Mouse (Mus musculus) B cell, adult 2 months (primary cell): Measurements from ENCODE around the gene Cd300ld3.
A peak's percentile ranks its signal among the peaks of the same experiment; 100 is the strongest.

ENCODE experiments used
- DNase-seq, 2 experiments: peaks; one replicate each; pipeline ENCODE4 v3.0.0; 2022

The Cd300ld3 gene

DNA sequence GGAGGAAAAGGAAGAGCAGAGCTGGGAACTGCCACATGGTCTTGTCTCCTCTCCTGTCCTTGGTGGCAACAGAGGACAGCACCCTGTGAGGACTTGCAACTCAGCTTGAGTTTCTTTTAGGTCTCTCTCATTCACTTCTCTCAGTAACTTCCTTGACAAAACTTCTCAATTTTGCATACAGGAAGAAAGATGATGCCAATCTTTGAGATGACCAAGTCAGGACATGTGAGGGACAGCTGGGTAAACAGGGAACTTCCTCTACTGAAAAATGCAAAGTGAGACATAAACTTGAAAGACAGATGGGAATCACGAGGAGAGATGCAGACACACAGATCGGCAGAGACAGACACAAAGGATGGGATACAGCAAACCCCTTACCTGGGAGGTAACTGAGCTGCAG is at the start of gene Cd300ld3:
Cd300ld3 (minus strand) TSS at position 151 of the 400 bp plus-strand sequence.
- DNase-seq: no peak

DNA sequence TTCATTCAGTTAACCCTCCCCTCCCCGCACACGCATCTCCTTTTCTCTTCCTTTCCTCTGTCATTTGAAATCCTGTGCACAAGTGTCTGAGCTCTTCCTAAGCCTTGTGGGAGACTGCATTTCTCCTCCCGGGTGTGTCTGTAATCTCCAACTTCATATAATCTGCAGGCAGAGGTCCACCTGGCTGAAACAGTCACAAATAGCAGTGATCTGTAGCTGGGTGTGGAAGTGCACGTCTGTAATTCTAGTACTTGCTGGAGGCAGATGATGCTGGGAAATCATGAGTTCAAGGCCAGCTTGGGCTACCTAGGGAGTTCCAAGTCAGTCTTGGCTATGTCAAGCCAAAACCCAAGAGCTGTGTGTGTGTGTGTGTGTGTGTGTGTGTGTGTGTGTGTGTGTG is 43.9 kb upstream of the Cd300ld3 start:
- no peak for DNase-seq

DNA sequence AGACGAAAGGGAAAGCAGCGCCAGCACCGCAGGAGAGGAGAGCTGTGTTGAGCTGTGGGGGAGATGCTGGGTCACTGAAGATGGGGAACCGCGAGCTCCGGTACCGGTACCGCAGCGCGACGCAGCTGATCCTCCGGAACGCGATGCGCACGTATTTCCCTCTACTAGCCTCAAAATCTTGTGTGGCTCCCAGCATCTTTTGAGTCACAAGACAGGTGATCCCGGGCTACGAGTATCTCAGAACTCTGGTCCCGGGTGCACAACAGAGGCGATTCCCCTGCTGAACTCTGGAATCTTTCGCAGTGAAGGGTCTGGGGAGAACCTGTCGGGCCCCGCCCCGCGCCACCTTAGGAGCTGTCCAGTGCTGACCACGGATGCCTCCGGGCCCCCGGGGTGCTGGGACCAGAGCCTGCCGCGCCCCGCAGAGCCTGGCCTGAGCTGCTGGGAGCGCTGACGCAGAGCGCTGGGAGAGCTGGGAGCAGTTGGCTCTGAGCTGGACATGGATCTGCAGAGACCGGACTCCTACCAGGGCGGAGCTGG is 43.2 kb upstream of the Cd300ld3 start, which contains the start of gene Rab37:
Rab37 (plus strand) TSS at position 70 of the 540 bp plus-strand sequence.
- peak; percentile 36 to 41 for DNase-seq

DNA sequence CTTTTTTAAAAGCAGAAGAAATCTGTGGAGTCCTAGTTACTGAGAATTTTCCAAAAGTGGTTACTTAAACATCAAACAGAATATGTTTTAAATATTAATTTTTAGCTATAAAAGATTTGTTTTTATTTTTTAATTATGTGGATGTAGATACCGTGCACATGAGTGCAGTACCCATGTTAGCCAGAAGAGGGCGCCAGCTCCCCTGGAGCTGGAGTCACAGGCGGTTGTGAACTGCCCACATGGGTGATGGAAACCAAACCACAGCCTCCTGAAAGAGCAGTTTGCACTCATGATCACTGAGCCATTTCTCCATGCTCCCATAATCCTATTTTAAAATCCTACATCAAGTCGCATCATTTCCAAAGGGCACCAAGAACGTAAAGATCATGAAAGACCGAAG is 41.6 kb upstream of the Cd300ld3 start:
- DNase-seq: peak; percentile 42 to 43

DNA sequence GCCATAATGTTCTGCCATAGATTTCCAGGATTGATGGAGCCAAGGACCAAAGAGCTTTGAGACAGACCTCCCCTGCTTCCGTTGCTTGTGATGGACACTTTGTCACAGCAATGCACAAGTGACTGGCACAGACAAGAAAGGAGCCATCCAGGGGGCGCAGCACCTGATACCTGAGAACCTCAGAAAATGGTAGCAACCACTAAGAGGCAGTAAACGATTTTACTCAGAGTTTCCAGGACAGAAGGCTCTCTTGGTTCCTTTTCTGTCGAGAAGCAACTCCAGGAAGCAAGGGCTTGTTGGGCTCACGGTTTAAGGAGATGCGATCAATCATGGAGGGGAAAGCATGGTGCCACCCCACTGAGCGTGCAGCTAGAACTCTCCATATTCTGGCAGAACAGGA is 38.0 kb upstream of the Cd300ld3 start:
- no peak for DNase-seq

DNA sequence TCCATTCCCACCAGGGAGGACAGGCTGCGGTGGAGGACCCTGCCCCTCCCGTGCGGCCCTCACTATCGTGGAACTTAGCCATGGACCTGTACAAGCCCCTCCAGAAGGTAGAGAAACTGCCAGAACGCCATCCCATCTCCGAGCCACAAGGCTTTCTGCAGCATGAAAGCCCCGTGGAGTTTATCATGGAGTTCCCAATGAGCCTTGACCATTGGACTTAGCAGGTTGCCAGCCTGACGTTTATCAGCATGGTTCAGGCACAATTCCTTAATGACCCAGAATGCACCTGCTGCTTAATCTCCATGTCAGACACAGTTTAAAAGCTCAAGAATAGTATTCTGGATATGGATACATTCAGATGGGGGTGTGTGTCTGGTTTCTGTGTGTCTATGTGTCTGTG is 36.9 kb upstream of the Cd300ld3 start:
- no peak for DNase-seq

DNA sequence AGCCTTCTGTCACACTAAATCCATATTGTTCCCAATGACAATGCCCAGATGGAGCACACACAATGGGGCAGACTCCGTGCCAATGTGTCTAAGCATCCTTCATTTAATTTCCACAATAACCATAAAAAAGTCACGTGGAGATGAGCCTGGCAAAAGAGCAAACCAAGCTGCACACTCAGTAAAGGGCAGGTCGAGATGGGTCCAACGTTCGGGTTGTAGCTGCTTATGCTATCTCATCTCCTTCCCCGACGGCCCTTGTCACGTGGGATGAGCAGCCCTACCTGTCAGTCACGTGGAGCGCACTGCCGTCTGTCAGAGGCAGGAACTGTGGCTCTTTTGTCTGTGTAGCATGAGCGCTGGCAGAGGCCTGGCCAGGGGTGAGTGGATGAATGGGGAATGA is 36.4 kb upstream of the Cd300ld3 start:
- DNase-seq: no peak

DNA sequence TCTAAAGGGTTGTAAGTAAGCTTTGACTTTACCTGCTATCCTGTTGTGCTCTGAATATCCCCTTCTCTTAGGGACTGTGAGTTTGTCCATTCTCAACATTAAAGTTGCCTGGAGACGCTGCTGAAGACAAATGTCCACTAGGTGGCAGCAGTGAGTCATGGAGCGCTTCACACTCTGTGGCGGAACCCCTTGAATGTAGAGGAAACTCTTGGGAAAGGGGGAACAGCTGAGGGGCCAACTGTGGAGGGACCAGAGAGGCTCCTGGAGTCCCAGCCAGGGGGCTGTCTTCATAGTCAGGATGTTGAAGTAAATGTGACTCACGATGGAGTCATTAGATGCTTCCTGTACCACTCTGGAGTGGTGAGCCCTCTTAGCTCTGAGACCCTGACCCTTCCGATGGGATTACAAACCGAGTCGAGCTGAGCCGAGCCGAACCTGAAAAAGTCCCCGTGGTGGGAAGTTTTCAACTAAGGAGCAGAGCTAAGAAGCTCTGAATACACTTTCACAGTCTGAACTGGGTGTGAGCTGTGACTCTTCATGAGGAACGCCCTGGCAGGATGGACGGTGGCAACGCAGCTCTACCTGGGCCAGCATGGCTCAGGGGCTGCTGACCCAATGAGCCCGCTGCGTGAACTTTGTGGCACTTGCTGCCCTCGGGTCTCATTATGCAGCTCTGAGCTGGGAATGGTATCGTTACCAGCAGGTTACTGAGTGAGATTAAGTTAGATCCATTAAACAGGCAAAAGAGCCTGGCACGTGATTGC is 35.3 kb upstream of the Cd300ld3 start:
- peak; percentile 78 for DNase-seq

DNA sequence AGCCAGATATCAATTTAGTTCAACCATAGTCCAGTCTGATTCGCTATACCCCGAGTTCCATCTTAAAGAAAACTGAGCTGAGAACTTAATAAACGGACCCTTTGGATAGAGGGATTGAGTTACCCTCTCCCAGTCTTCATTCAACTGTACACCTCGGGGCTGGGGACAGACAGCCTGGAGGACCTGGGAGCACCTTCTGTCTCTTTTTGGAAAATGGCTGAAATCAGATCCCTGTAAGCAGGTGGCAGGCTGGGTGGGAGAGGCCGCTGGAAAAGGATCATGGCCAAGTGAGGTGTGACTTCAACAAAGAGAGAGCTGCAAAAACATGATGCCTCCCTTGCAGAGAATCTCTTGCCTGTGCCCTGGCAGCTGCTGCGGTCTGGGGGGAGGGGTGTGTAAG is 34.0 kb upstream of the Cd300ld3 start:
- no peak for DNase-seq

DNA sequence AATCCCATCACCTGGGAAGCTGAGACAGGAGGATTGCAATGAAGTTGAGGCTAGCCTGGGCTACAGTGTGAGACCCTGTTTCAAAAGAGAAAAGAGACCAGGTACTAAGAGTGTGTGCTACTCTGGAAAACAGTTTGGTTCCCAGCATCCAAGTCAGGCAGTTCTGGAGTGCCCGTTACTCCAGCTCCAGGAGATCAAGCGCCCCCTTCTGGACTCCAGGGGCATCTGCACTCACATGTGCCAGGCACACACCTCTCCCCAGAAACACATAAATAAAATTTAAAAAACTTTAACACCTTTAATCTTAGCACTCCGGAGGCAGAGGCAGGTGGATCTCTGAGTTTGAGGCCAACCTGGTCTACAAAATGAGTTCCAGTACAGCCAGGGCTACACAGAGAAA is 33.2 kb upstream of the Cd300ld3 start:
- DNase-seq: no peak

DNA sequence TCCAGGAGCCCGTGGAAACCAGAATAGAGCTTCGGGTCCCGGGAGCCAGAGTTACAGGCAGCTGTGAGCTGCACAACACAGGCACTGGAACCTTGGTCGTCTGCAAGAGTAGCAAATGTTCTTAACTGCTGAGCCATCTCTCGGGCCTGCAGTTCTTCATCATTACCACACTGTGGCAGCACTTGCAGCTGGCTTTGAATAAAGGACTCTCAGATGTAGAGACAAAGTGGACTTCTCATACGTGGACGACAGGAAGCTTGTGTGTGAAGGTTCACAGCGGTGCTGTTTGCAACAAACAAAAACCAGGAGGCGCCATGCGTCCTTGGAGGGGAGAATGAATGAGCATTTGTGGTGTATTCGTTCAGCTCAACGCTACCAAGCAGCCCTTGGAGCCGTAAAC is 32.7 kb upstream of the Cd300ld3 start:
- DNase-seq: peak; percentile 61 to 64

DNA sequence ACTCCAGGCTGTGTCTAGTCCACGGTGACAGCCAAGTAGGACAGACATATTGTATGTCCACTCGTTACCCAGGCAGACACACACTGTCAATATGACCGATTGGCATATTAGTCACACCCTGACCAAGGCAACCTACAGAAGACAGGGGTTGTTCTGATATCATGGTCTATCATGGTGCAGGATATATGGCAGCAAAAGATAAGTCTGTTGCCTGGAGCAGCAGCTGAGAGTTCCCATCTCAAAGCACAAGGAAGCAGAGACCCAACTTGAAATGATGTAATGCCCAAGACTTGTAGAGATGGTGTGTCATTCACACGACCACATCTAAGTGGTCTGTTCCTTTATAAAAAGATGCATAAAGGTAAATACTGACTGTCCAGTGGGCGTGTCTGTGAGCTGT is 30.5 kb upstream of the Cd300ld3 start:
- DNase-seq: no peak

DNA sequence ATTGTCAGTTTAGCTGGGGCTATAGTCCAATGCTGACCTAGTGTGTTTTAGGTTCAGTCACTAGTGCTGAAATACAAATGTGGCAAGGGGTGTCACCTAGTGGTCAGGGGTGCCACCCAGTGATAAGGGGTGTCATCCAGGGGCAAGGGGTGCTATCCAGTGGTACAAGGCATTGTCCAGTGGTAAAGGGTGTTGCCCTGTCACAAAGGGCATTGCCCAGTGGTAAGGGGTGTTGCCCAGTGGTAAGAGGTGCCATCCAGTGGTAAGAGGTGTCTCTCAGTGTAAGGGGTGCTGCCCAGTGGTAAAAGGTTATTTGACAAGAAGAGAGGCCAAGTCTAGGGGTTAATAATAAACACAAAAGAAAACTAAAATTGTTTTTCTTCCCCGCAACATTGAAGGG is 29.2 kb upstream of the Cd300ld3 start:
- DNase-seq: no peak

DNA sequence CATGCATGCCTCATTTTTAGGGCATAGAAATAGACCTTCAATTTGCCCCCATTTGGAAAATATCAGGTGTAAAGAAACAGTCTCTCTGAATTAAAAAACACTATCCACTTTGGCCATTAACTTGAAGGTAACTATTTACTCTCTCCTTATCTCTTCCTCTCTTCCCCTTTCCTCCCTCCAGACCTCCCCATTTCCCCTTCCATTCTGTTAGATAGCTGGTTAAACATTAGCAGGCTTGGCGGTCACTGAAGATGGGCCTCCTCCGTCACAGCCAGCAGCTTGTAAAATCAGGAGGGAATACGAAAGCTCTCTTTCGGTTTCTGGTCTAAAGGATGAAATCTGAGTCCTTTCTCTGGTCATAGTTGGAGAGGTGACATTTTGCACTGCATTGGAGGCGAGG is 27.6 kb upstream of the Cd300ld3 start:
- DNase-seq: no peak

DNA sequence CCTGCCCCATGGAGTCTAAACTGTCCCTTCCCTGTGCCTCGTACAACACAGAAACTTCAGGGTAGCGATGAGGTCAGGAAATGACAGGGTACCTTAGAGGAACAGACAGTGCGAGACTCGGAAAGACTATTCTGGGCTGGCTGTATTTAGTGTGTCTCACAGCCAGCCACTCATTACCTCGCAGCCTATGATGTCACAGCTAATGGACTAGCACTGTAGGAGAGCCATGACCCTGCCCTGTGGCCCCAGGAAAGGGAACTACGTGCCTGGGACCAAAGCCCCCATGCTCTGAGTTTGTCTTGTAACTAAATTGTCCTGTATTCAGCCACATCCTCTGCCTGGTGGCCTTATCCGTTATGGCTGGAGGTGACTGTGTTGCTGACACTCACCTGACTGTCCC is 27.2 kb upstream of the Cd300ld3 start:
- no peak for DNase-seq

DNA sequence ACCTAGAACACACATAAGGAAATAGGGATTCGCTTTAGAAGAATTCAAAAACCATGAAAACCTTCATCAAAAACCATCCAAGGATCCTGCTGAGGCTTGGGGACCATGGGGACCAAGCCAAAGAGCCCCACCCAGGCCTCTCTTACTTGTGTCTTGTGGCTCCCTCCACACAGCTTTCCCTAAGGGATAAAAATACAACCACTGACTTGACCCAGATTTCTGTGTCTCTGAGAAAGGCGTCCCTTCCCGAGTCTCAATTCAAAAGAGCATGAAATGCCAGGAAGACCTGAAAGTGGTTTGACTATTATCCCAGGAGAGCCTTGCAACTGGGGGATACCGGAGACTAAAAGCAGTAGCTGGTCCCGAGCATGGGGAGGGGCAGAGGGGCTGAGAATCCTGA is 24.8 kb upstream of the Cd300ld3 start:
- no peak for DNase-seq

DNA sequence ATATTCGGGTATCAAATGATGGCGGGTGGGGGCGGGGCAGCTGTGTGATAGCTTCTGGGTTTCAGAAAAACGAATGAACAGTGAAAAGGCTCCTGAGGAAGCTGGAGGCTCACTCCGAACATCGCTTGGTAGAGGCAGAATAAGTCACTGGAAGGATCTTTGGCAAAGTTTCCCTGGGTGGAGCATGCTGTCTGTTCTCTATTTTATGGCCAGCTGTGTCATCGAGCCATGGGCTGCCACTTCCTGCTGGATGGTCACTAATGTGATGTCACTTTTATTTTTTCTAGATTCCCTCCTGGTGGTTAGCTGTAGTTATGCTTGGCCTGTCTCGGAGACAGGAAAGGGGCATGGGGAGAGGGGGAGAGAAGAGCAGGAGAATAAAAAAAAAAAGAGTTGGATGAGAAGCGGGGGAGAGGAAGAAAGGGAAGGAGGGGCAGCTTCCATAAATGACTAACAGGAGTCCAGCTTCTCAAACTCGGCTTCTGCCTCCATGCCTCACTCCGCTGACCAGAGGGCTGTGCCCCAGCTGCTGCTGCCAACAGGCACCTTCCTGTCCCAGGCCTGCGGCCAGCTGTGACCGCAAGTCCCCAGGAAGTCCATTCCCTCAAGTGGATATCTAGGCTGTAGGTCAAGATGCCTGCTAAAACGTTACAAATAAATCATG is 23.6 kb upstream of the Cd300ld3 start:
- no peak for DNase-seq

DNA sequence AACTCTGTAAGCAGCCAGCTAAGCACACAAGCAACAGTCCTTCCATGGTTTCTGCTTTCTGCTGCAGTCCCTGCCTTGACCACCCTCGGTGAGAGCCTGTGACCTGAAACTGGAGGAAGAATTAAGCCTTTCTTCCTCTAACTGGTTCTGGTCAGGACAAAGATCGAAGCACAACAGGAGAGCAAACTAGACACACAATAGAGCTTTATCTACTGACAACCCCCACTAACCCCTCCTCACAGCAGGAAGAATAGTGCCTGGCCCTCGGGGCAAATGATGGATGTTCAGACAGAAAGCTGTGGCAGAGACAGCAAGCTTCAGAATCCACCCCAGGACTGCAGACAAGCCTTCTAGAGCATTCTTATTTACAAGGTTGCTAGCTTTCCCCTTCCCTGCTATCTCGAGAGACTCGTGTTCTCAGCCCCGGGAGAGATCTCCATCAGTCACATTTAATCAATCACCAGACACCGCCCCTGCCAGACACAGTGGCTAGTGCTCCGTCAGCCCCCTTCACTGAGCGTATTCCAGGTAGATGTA is 22.9 kb upstream of the Cd300ld3 start:
- no peak for DNase-seq

DNA sequence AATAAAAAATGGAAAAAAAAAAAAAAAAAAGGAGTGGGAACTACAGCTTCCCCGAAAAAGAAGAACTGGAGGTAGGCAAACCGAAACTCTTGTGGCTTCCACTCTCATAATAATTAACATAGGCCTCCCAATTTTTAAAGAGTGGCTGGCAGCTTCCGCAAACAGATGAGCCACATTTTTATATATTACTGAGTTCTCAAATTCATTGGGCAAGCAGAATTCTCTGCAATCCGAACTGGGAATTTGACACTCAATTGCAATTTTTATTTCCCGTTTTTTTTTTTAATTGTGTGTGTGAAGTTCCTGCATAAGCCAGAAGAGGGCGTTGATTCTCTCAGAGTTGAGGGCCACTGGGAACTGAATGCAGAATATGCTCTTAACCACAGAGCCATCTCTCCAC is 18.6 kb upstream of the Cd300ld3 start:
- peak in 1 of 2 experiments; percentile 15 for DNase-seq

DNA sequence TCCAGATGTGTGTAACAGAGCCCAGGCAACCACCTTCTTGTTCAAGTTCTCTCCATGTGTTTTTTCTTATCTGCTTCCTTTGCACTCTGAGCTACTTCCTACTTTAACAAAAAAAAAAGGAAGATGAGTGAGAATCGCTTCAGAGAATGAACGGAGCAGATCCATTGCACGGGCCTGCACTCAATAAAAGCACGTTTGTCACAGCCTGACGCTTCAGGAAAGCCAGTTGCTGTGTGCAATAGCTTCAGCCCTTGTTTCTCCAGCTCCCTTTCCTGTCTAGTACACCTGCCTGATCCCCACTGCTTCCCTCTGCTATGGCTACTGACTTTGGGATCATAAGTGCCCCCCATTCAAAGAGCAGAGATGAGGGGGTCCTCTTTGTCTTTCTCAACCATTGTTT is 13.9 kb upstream of the Cd300ld3 start, which contains the start of gene Cd300e:
Cd300e (minus strand) TSS at position 101 of the 400 bp plus-strand sequence.
- DNase-seq: no peak

DNA sequence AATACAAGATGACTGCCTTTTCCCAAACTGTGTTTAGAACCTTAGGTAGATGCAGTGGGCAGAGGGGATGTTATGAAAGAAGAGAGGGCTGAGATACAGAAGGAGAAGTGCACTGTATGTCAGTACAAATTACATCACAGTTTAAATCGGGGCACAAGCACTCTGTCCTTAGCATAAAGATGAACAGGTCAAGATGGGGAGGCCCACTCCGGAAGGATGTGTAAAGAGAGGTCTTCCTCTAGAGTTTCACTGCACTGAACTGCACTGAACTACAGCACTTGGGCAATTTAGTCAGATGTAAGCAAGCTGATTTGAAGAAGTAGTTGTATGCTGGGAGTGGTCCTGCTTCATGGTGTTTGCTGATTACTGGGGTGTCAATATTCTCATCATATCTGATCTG is 11.6 kb upstream of the Cd300ld3 start:
- no peak for DNase-seq

DNA sequence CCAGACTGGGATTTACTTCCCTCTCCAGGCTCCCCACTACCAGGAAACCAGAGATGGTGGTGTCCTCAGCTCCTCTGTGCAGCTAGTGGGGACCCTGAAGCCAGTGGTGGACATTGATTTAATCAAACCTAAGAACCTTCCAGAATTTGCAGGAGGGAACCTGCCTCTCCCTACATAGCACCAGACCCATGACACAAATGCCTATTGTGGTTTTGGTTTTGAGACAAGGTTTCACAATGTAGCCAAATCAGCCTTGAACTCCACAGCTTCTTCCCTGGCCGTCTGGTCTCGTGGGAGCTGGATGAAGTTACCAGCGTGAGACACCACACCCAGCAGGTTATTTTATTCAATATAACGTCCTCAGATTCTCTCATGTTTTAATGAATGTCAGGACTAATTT is 10.5 kb upstream of the Cd300ld3 start:
- no peak for DNase-seq

DNA sequence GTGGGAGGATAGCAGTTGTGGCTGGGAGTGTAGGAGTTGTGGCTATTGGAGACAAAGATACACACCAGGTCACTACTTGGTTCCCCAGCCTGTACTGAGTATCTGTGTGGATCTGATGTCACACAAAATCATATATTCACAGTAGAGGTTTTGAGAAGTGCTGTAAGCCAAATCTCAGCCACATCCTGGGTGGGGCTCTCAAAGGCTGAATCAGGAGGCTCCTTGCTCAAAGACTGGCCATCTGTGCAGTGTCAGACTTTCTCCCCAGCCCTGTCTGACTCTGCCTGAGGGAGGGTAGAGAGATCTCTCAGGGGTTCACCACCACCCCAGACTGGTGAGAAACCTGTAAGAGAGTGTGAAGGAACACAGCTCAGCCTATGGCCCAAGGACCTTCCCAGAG is 6.3 kb upstream of the Cd300ld3 start:
- DNase-seq: no peak

DNA sequence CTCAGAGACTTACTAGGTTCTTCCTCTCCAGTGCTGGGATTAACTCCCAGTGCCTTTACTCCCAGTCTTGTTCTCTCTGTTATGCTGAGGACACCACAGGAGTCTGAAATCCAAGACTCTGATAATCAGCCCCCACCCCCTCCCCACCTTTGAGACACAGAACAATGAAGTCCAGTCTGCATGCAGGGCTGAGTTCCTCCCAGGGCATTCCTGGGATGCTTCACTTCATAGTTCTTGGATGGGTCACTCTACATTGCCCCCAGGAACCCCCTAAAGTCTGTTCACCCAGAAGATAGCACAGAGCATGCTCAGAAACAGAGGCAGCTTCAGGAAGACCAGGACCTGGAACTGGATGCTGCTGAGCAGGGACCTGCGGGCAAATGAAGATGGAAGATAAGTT is 4.8 kb upstream of the Cd300ld3 start:
- DNase-seq: no peak
